Mouse (Mus musculus) CD8-positive naive resting alpha-beta T cell, adult 2 months (primary cell): Measurements from ENCODE around the gene Ccdc130.

ENCODE experiments used
- DNase-seq, 2 experiments: peaks; one replicate each; pipeline ENCODE4 v3.0.0; 2022; ENCODE audit warnings: low read depth in 2 of 2, low spot score in 2 of 2

The Ccdc130 gene

DNA sequence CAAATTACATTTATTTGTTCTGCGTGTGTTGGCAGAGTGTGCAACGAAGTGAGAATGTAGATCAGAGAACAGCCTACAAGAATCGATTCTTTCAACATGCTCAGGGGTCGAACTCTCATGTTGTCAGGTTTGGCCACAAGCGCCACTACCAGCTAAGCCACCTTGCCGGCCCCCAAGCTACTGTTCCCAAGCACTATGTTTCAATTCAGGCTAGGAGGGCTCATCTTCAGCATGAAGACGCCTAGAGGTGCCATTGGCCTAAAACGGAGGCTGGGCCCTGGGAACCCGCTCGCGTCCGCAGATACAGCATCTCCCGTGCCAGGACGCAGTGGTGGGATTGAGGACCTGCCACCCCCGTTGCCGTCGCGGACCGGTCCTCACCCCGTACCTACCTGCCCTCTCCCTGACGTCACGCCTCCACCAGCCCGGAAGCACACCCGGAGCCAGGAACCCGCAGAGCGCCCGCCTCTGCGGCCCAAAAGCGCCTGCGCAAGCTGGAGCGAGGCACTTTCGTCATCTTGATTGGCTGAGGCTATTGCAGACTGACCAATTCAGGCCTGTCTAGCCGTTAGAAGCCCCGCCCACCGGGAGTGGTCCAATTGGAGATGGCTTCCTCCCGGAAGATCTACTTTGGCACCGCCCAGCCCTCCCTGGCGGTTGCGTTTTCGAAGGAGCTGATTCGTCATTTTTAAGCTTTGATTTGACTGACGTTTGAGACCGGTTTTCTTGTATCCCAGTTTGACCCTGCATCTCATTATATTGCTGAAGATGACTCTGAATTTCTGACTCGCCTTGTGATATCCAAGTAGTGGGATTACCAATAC is at the start of gene Ccdc130:
Ccdc130 (minus strand) TSS at position 431 of the 824 bp plus-strand sequence.
- peak; percentile 98 to 99 for DNase-seq

DNA sequence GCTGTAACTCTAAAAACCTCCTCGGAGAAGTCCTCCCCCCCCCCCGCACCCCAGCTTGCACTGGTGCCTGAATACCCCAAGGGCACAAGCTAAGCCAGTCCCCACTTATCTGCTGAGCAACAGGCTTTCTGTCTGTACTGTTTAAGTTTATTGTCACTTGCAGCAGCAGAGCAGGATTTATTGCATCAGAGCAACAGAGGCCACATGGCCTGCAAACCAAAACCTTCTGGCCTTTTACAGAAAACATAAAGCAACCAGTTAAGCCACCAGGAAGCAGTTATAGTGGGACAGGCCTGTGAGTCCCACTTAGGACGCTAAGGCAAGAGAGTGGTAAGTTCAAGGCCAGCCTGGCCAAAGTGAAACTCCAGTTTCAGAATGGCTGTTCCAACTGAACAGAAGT is 38.2 kb upstream of the Ccdc130 start:
- no peak for DNase-seq

DNA sequence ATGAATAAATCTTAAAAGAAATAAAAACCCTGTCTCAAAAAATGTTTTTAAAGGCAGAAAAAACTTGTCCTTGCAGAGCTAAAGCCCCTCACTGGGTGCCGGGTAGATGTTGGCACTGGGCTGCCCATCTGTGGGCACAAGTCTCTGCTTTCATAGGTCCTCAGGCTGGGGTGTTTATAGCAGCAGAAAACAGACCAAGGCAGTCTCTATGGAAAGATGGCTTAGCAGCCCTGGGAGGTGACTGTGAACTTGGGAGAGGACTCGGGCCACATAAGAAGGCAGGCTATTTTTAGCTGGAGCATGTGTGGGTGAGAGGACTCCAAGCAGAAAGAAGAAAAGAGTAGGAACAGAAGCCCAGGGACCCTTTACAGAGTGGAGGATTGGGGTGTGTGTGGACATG is 33.8 kb upstream of the Ccdc130 start:
- DNase-seq, result no peak

DNA sequence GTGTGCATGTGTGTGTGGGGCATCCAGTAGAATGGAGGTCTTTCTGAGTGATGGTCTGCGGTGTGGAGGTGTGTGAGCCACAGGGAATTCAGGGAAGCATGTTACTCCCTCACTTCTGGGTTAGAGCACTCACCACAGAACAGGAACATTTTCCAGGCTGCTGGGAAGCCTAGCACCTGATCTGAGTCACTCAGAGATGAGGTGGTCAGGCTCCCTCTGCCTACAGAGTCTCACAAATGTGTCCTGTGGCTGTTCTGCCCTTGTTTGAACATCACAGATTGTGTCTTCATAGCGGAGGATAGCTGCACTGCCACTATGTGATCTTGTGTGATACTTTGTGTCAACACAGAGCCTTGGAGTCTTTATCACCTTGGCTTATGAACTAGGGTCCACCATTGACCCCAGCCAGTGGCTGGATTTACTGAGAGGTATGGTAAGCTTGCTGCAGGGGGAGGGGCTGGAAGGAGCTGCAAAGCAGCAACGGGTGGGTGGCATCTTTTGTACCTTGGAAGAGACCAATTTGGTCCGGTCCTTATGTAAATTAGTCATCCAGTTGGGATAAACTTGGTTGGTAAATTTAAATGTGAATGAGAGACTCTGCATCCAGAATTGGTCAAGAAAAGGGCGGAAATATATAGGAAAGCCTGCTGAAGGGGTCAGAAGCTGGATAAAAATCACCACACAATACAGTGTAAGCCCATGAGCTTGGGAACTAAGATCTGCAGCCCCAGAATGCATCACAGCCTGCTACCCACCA is 27.0 kb upstream of the Ccdc130 start:
- no peak for DNase-seq

DNA sequence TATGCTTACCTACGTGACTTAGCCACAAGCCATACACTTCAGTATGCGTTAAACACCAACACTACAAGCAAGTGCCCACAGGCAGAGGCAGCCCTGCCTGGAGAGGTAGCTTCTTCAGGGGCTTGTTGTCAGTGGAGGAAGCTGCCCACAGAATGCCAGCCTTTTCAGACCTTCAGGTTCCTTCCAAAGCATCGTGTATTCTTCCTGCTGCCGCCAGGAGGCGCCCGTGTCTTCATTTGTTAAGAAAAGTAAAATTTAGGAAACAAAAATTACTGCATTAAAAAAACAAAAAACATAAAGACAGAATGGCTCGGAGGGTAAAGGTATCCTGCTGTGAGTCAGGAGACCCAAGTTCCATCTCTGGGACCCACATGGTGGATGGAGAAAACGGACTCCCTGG is 21.5 kb upstream of the Ccdc130 start:
- peak in 1 of 2 experiments; percentile 43 for DNase-seq

DNA sequence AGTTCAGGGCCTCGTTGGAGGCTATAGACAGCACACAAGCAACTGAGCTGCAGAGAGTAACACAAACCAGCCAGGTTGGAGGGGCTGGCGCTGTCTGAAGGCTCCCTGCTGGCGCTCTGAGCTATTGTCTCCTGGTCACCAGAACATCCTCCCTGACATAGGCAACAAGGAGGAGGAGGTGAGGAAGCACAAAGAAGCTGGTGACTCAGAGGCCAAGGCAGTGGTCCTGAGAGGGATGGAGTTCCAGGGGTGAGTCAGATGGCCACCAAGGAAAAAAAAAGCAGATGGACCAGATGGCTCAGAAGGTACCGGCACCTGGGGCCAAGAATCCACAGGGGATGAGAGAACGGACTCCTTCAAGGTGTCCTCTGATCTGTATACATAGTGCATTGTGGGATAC is 20.9 kb upstream of the Ccdc130 start:
- no peak for DNase-seq

DNA sequence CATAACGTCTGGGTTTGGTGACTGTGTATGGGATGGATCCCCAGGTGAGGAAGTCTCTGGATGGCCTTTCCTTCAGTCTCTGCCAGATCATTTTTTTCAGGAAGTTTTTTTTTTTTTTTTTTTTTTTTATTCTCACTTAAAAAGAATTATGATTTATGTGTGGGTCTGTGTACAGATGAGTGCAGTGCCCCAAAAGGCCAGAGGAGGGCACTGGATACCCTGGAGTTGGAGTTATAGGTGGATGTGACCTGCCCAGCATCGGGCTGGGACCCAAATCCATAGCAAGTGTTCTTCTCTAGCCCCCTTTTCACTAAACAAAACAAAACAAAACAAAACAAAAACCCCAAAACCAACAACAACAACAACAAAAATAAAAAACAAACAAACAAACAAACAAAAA is 18.7 kb upstream of the Ccdc130 start:
- DNase-seq, result no peak

DNA sequence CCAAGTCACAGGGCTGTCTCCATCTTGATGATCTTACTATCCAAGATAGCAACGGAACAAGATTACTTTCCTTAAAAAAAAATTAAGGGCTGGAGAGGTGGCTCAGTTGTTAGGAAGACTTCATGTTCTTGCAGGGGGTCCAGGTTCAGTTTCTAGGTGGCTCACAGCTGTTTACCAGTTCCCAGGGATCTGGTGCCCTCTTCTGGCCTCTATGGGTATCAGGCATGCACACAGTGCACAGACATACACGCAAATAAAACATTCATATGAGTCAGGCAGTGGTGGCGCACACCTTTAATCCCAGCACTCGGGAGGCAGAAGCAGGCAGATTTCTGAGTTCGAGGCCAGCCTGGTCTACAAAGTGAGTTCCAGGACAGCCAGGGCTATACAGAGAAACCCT is 15.5 kb upstream of the Ccdc130 start:
- DNase-seq, result peak; percentile 25 to 51

DNA sequence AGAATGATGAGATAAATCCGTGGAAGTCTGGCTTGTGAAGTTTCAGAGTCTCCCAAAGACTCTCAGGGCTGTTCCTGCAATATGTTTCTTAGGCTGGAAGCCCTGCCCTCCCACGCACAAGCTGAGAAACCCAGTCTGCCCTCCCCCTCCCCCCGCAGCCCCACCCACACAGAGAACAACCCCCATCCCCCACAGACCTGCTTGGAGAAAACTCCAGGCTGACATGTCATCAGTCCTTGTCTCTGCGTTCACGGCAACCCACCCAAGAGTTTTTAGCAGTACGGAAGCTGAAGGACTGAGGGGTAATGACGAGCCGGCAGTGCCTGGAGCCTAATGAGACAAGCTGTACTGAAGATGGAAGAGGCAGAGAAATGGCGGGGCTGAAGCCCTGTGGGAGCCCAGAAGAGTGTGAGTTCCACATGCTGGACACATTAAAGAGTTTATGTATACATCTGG is 14.5 kb upstream of the Ccdc130 start:
- DNase-seq, result no peak

DNA sequence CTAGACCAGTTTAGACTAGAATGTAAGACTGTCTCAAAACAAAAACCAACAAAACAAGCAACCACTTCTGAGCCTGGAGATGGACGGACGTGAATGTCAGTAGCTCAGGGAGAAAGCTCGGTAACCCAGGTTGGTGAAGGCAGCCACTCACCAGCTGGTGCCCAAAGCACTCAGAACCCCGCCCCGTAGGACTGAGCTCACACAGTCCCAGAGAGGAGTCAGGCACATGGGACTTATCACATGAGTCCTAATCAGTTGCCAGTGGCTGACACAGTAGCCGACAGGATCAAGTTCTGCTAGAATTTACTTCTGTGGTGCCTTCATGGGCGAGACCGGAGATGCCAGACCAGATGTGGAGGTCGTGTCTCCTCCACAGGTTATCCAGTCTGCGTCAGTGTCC is 10.6 kb upstream of the Ccdc130 start:
- DNase-seq, result no peak

DNA sequence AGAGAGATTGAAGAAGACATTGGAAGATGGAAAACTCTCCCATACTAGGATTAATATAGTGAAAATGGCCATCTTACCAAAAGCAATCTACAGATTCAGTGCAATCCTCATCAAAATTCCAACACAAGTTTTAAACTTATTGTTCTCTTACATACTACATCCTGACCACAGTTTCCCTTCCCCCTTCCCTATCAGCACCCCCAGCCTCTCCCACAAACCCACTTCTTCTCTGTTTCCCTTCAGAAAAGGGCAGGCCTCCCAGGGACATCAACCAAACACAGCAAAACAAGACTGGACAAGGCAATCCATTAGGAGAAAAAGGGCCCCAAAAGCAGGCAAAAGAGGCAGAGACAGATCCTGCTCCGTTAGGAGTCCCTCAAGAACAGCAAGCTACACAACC is 6.3 kb upstream of the Ccdc130 start:
- DNase-seq, result no peak

DNA sequence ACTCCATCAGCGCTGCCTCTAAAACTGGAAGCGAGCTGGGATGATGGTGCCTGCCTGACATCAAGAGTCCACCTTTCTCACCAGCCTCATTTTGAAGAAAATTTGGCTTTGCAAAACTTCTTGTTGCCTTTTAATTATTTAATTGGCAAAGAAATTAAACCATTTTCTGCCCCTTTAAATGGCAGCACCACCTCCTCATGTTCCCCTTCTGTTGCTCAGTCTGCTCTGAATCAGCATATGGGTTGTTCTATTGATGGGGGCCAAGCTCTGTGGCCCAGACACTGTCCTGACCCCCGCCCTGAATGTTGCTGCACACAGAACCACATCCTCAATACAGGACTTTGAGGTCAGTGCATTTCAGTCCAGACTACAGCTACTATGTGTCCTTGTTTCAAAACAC is 3.8 kb upstream of the Ccdc130 start:
- no peak for DNase-seq

DNA sequence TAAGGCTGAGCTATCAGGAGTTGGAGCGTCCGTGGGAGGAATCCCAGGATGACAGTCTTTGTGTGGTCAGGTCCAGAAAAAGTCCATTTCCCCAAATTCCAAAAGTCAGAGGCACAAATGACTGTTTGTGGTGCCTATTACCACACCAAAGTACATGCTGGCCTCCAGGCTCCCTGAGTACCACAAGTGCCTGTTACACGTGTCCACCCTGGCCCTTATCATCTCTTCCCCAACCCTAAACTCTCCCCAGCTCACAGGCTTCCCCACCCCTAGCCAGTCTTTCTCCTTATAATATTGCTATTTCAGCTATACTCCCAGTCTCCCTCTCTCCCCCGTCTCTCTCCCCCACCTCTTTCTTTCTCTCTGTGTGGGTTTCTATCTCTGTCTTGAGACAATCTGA is 2.1 kb upstream of the Ccdc130 start:
- no peak for DNase-seq

DNA sequence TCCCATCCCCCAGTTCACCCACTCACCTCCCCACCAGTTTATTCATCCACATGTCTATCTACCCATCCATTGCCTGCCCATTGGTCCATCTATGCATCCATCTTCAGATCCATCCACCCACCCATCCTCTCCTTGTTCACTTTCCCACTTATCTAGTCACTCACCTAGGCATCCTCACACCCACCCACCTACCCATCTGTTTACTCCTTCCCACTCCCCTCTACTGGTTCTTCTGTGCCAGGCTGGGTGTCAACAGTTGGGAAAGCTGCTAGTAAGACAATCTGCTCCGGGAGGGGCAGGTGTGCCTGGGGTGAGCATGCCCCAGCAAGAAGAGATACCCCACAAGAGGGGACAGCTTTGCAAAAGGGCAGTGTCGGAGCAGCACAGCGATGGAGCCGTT is 9.1 kb downstream of the Ccdc130 start:
- no peak for DNase-seq

DNA sequence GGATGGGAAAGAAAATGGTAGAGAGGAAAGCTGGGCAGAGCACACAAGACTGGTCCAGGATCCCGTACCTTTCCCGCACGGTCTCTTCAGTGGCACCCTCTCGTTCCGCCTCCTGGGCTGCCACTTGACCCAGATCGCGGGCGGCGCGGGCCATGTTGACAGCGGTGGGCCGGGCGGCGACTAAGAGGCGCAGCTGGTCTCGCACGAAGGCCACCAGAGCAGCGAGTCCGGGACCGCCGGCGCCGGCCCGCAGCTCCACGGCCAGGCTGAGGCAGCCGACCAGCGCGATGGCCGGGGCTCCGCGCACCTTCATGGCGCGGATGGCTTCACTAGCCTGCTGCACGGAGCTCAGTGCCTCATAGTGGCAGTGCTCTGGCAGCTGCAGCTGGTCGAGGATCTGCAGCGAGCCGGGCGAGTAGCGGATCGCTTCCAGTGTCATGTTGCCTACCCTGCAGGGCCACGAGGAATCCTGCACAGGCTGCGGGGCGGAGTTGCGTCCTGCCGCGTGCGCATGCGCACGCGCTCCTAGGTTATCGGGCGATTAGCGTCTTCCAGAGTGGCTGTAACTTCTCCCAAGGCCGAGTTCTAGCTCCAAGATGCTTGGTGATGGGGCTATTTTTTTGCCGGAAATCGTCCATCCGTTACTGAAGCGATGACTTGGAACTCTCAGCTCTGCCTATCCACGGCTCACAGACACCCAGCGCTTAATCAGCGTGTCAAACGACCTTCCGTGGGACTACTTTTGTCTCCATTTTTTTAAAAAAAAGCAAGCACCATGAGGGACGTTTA is 13.2 kb downstream of the Ccdc130 start, which contains the start of gene Mri1:
Mri1 (minus strand) TSS at position 505 of the 789 bp plus-strand sequence.
- DNase-seq, result peak; percentile 60 to 68

DNA sequence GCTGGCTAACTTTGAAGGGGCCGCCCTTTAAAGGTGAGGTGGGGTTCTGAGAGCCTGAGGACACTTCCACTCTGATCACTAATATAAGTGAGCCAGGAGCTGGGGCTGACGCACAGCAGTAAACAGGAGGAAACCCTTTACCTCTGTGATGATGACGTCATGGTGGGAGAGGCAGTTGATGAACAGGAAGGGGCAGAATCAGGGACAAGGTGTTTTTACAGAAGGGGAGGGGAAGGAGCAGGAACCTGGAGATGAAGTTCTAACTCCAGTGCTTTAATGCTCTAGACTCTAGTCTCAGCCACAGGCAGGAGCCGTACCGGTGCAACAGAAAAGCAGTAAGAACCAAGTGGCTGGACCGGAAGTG is 13.7 kb downstream of the Ccdc130 start:
- peak; percentile 33 to 46 for DNase-seq

DNA sequence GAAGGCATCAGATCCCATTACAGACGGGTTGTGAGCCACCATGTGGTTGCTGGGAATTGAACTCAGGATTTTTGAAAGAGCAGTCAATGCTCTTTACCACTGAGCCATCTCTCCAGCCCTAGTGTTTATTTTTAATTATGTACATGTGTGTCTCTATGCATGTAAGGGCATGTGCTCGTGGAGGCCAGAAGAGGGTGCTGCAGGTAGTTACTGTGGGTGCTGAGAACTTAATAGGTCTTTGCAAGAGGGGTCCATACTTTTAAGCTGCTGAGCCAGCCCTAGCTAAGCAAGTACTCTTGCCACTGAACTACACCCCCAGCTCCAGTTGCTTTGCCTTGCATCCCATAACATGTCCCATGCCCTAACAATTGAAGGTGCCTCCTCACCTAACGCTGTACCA is 14.3 kb downstream of the Ccdc130 start:
- DNase-seq, result no peak

DNA sequence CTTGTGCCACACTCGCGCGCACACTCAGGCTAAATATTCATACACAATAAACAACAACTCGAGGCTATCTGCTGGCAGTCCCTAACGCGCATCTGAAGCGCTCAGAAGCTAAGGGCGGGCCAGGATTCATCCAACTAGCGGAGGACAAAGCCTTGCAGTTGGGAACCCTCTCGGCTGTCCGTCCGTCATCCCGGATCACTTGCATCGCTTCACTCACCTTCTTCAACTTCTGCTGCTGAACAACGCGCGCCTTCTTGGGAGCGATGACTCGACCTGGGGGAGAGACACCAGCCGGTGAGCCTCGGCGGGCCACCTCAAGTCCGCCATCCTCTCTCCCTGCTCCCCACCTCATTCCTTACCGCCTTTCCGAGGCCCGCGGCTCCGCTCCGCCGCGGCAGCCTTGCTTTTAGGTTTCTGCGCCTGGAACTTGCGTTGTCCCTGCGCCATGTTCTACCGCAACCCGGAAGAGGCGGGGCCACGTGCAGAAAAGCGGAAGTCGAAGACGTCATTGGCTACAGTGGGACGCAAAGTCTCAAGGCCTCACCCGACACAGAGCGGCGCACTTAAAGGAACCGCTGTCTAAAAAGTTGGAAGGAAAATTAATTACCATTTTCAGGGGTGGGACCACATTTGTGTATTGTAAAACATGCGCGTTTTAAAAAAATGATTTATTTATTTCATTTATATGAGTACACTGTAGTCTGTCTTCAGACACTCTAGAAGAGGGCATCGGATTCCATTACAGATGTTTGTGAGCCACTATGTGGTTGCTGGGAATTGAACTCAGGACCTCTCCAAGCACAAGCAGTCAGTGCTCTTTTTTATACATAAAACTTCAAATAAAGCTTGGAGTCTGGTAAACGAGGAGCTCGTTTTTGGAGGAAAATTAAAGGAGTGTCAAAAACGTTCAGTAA is 20.7 kb downstream of the Ccdc130 start, which contains the start of gene D8Ertd738e:
D8Ertd738e (minus strand) TSS at position 463 of the 914 bp plus-strand sequence.
- peak; percentile 81 to 86 for DNase-seq

DNA sequence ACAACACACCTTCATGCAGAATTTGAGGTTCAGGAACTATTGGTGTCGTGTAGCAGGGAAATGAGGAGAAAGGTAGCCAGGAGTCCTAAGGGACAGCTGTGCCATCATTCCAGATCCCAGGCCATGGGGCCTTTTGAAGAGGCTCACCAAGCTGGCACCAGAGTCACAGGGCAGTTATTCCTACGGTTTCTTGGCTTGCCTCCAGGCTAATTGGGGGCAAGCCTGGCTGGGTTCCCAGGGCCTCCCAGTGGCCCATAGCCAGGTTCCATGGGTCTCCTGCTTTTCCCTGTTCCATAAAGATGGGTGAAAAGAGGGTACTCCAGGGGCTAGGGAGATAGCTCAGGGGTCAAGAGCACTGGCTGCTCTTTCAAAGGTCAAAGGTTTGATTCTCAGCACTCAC is 28.4 kb downstream of the Ccdc130 start:
- DNase-seq, result no peak

DNA sequence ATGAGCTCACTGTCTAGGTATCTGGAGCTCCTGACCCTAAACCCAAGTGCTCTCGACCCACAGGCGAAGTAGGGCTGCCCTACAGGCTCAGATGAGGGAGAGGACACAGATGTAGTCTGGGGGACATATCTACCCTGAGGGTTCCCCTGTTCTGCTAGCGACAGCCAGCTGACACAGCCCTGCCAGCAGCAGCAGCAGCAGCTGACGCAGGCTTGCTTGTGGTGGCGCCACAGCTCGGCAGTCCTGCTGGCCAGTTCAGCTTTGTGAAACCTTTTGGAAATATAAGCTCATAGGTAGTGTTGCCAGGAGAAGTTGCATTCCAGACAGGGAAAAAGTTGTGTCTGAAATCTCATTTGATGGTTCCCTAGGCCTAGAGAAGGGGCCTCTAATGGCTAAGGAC is 29.0 kb downstream of the Ccdc130 start:
- no peak for DNase-seq
